Mouse (Mus musculus) myocyte (in vitro differentiated cells): ENCODE results near the gene Ralgapa2. TPM values are rescaled to one million over a fixed set of nuclear protein-coding genes. Genes with fewer than 3 reads are reported as not detected.

Experiments
- H3K27me3 ChIP-seq: one replicate; pipeline ENCODE4 v1.6.1; 2011; ENCODE audit not compliant: control insufficient read depth, insufficient read depth, insufficient read length
- H3K36me3 ChIP-seq: one replicate; pipeline ENCODE4 v1.6.1; 2011; ENCODE audit not compliant: control insufficient read depth, insufficient read depth
- H3K4me2 ChIP-seq: one replicate; pipeline ENCODE4 v1.6.1; 2011; ENCODE audit warnings: low read depth, control low read depth
- H3K4me3 ChIP-seq: one replicate; pipeline ENCODE4 v1.5.1; 2011; ENCODE audit warnings: mild to moderate bottlenecking, control low read depth, moderate library complexity
- H3K79me2 ChIP-seq: one replicate; pipeline ENCODE4 v1.6.1; 2011; ENCODE audit not compliant: control insufficient read depth, insufficient read depth
- H3ac ChIP-seq: one replicate; pipeline ENCODE4 v1.6.1; 2011; ENCODE audit not compliant: control insufficient read depth, insufficient read length
- CEBPB ChIP-seq: IDR thresholded peaks from 2 replicates; pipeline ENCODE4 v1.6.1; 2011; ENCODE audit warnings: mild to moderate bottlenecking, moderate library complexity; ENCODE audit not compliant: poor library complexity, insufficient read depth, severe bottlenecking
- E2F4 ChIP-seq: IDR thresholded peaks from one replicate; pipeline ENCODE4 v1.6.1; 2011; ENCODE audit warnings: mild to moderate bottlenecking, control low read depth, moderate library complexity; ENCODE audit not compliant: insufficient read depth
- MAX ChIP-seq: IDR thresholded peaks from one replicate; pipeline ENCODE4 v1.6.1; 2011; ENCODE audit warnings: low read depth, mild to moderate bottlenecking, control low read depth
- MYOD1 ChIP-seq, 3 experiments: IDR thresholded peaks; one replicate each; pipeline ENCODE4 v1.6.1; 2011; ENCODE audit warnings: control low read depth in 2 of 3, low read depth in 2 of 3, mild to moderate bottlenecking in 2 of 3, moderate library complexity in 1 of 3; ENCODE audit not compliant: insufficient read length in 2 of 3, control insufficient read depth in 1 of 3
- MYOG ChIP-seq, 3 experiments: IDR thresholded peaks; one replicate each; pipeline ENCODE4 v1.6.1; 2011; ENCODE audit warnings: control low read depth in 2 of 3, low read depth in 2 of 3, mild to moderate bottlenecking in 2 of 3; ENCODE audit not compliant: insufficient read length in 2 of 3, control insufficient read depth in 1 of 3, insufficient read depth in 1 of 3
- POLR2A ChIP-seq: IDR thresholded peaks from one replicate; pipeline ENCODE4 v1.6.1; 2011; ENCODE audit warnings: low read depth, mild to moderate bottlenecking, control low read depth, moderate library complexity; ENCODE audit not compliant: insufficient read length
- POLR2AphosphoS2 ChIP-seq: IDR thresholded peaks from one replicate; pipeline ENCODE4 v1.6.1; 2011; ENCODE audit warnings: low read depth, control low read depth; ENCODE audit not compliant: insufficient read length
- REST ChIP-seq: IDR thresholded peaks from one replicate; pipeline ENCODE4 v1.6.1; 2011; ENCODE audit warnings: mild to moderate bottlenecking, control low read depth, moderate library complexity; ENCODE audit not compliant: insufficient read depth, insufficient read length
- SRF ChIP-seq: IDR thresholded peaks from one replicate; pipeline ENCODE4 v1.6.1; 2011; ENCODE audit warnings: low read depth; ENCODE audit not compliant: control insufficient read depth, insufficient read length
- TCF12 ChIP-seq: IDR thresholded peaks from one replicate; pipeline ENCODE4 v1.6.1; 2011; ENCODE audit warnings: mild to moderate bottlenecking, control low read depth; ENCODE audit not compliant: poor library complexity, insufficient read depth, severe bottlenecking
- TCF3 ChIP-seq: IDR thresholded peaks from one replicate; pipeline ENCODE4 v1.6.1; 2011; ENCODE audit warnings: low read depth, control low read depth; ENCODE audit not compliant: insufficient read length
- USF1 ChIP-seq: IDR thresholded peaks from one replicate; pipeline ENCODE4 v1.6.1; 2011; ENCODE audit warnings: low read depth, mild to moderate bottlenecking, control low read depth, moderate library complexity
- polyA plus RNA-seq: library from polyadenylated mRNA; unstranded; fragments of >200 nt; fragmentation: generic; extraction: Trizol; gene quantifications from one replicate; pipeline ENCODE4 v1.2.1, GENCODE M21; 2012; ENCODE audit warnings: missing spikeins

Gene Ralgapa2
- polyA plus RNA-seq, 1 experiment, result 1.8 TPM

DNA sequence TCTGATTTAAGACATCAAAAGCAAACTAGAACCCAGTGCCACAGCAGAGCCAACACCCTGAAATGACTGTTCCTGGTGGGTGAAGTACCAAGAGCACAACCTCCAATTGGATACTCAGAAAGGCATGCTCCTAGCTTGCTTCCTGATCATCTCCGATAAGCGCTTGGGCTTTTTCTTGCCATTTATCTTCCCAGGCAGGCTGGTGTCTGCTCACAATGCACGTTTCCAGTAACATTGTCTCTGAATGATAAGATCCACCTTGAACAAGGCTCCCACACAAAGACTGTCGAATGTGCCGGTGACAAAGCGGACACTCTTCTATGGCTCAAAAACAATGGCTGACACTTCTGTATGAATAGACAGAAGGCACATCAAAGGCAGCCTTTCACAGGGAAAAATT lies 230.8 kb downstream of the Ralgapa2 start:
- no peak for TF ChIP-seq E2F4
- no peak for TF ChIP-seq CEBPB
- no peak for TF ChIP-seq USF1
- TF ChIP-seq SRF, result no peak
- TF ChIP-seq MYOG (IDR thresholded peaks at IDR 0.05; ENCODE audit: control insufficient read depth in 1 of 3, insufficient read depth in 1 of 3, insufficient read length in 2 of 3, low read depth in 2 of 3), result no peak
- TF ChIP-seq MAX, result no peak
- TF ChIP-seq POLR2AphosphoS2, result no peak
- no peak for TF ChIP-seq REST
- no peak for TF ChIP-seq MYOD1 (IDR thresholded peaks at IDR 0.05; ENCODE audit: control insufficient read depth in 1 of 3, insufficient read length in 2 of 3, low read depth in 2 of 3)
- no peak for TF ChIP-seq POLR2A
- TF ChIP-seq TCF3, result no peak
- TF ChIP-seq TCF12, result no peak
- H3ac ChIP-seq, result no peak overlapping the region
- no peak overlapping the region for H3K4me2 ChIP-seq
- no peaks in the 10 kb centered on the region for H3K79me2 ChIP-seq
- no peaks in the 10 kb centered on the region for H3K27me3 ChIP-seq
- no peak overlapping the region for H3K4me3 ChIP-seq
- H3K36me3 ChIP-seq, result no peaks in the 10 kb centered on the region

DNA sequence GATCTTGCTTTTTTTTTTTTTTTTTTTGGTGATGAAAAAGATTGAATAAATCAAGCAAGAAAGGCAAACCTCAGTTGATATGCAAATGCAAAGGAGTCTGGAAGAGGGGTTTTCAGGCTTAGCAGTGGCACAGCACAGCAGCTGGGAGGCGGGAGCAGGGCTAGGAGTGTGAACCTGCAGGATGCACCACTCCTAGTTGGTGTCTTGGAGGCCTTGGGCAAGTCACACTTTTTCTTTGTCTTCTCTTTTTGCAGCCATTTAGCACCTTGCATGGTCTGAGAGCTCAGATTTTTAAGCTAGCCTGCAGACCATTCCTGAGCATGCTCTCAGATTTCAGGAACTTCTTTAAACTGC lies 231.2 kb downstream of the Ralgapa2 start:
- Histone ChIP-seq H3ac (no peak overlapping the region), H3K4me2 (no peak overlapping the region), H3K27me3 (no peaks in the 10 kb centered on the region), H3K4me3 (no peak overlapping the region), H3K79me2 (no peaks in the 10 kb centered on the region), H3K36me3 (no peaks in the 10 kb centered on the region)
- TF ChIP-seq MAX, result no peak
- no peak for TF ChIP-seq E2F4
- no peak for TF ChIP-seq CEBPB
- TF ChIP-seq TCF12, result no peak

DNA sequence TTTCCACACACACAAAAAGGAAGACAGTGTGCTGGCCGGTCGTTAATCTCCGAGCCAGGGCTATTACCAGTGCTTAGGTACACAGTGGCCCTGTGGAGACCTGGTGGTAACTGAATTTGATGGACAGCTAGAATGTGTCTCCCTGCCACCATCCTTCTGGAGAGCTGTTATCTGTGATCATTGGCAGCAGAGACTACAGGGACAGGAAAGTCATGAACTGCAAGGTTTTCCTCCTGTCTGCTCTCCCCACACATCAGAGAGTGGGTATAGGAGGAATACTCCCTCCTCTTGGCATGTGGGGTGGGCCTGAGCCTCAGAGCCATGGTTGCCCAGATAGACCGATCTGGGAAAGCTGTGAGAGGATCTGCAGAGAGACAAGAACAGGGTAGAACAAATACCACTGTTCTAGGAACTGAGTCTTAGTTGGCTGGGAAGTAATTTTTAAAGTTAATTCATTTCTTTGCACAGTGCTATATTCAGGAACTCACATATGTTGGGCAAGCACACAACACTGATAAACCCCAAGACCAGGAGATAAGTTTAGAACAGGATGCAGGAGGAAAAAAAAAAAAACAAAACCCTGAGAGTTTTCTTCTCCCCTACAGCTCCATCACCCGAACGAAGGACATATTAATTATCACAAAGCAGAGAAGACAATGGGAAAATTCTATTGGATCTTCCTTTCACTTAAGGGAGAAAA lies 231.8 kb downstream of the Ralgapa2 start:
- TF ChIP-seq MYOD1 (IDR thresholded peaks at IDR 0.05; ENCODE audit: control insufficient read depth in 1 of 3, insufficient read length in 2 of 3, low read depth in 2 of 3) (no peak), USF1 (no peak), CEBPB (no peak)
- Histone ChIP-seq H3K4me2 (no peak overlapping the region), H3K4me3 (no peak overlapping the region), H3K27me3 (no peaks in the 10 kb centered on the region), H3K36me3 (no peaks in the 10 kb centered on the region), H3ac (no peak overlapping the region), H3K79me2 (no peaks in the 10 kb centered on the region)

GRCm38 (mm10) chr2:146279430-146280220 lies 232.5 kb downstream of the Ralgapa2 start:
- TF ChIP-seq TCF3 (no peak), SRF (no peak), TCF12 (no peak), E2F4 (no peak), MYOG (IDR thresholded peaks at IDR 0.05; ENCODE audit: control insufficient read depth in 1 of 3, insufficient read depth in 1 of 3, insufficient read length in 2 of 3, low read depth in 2 of 3) (no peak), POLR2AphosphoS2 (no peak)
- no peaks in the 10 kb centered on the region for H3K79me2 ChIP-seq

GRCm38 (mm10) chr2:146278381-146278780 lies 233.8 kb downstream of the Ralgapa2 start:
- Histone ChIP-seq H3K27me3 (no peaks in the 10 kb centered on the region), H3ac (no peak overlapping the region), H3K4me3 (no peak overlapping the region), H3K79me2 (no peaks in the 10 kb centered on the region), H3K36me3 (no peaks in the 10 kb centered on the region), H3K4me2 (no peak overlapping the region)
- TF ChIP-seq MYOD1 (IDR thresholded peaks at IDR 0.05; ENCODE audit: control insufficient read depth in 1 of 3, insufficient read length in 2 of 3, low read depth in 2 of 3) (no peak), E2F4 (no peak), TCF3 (no peak), MYOG (IDR thresholded peaks at IDR 0.05; ENCODE audit: control insufficient read depth in 1 of 3, insufficient read depth in 1 of 3, insufficient read length in 2 of 3, low read depth in 2 of 3) (no peak), USF1 (no peak), POLR2AphosphoS2 (no peak), CEBPB (no peak), POLR2A (no peak), TCF12 (no peak), SRF (no peak), MAX (no peak), REST (no peak)

More at GRCm38 (mm10) chr2:146279430-146280220, 232.5 kb downstream of the Ralgapa2 start:
- no peaks in the 10 kb centered on the region for H3K27me3 ChIP-seq
- H3K4me3 ChIP-seq, result no peak overlapping the region
- H3ac ChIP-seq, result no peak overlapping the region
- H3K36me3 ChIP-seq, result no peaks in the 10 kb centered on the region
- no peak overlapping the region for H3K4me2 ChIP-seq
